Mouse (Mus musculus) G1E (cell line): ENCODE results near the gene Krt84.

Experiments used
- CTCF ChIP-seq: IDR thresholded peaks from 2 replicates; pipeline ENCODE4 v1.5.1; 2012; ENCODE audit warnings: low read depth, low read length, inconsistent platforms, mixed read lengths
- GATA1 ChIP-seq: IDR thresholded peaks from 2 replicates; pipeline ENCODE4 v1.6.1; 2012; ENCODE audit warnings: borderline replicate concordance, low read length, inconsistent platforms, mixed read lengths
- GATA2 ChIP-seq: IDR thresholded peaks from 2 replicates; pipeline ENCODE4 v1.6.1; 2012; ENCODE audit warnings: low read depth, low read length, inconsistent platforms, borderline replicate concordance
- POLR2AphosphoS5 ChIP-seq: IDR thresholded peaks from 2 replicates; pipeline ENCODE4 v1.6.1; 2012; ENCODE audit warnings: low read depth, low read length, inconsistent platforms; ENCODE audit not compliant: insufficient replicate concordance
- TAL1 ChIP-seq: conservative IDR thresholded peaks from 2 replicates; pipeline ENCODE4 v1.6.1; 2012; ENCODE audit warnings: low read depth, low read length, inconsistent platforms, mixed read lengths

DNA sequence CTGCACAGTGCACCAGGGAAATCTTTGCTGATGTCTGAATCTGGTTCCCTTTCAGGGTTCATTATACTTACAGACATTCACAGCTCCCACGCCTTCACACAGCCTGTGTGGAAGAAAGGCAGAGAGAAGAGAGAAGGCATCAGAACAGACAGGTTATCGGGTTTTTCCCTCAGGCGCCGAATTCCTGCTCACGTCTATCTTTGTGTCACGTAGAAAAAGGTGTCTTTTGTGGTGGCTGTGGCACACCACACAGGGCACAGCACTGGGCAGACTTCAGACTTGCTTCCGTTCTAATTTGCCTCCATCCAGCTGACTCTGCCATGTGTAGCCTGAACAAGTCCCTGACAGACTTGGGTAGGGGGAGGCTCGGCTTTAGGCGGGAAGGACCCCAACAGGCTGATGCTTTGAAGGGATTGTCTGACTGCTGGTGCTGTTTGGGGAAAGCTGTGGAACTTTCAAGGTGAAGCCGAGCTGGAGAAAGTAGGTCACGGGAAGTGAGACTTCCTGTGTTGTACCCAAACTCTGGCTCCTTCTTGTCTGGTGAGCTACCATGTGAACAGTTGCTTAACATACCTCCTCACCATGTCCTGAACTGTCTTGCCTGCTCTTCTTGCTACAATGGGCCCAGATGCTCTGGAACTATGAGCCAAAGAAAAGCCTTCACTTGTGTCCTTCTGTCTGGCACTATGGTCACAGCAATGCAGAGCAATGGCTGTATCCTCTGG lies 46.5 kb downstream of the Krt84 start:
- TF ChIP-seq CTCF, result no peak
- no peak for TF ChIP-seq TAL1
- no peak for TF ChIP-seq GATA1
- no peak for TF ChIP-seq POLR2AphosphoS5
- TF ChIP-seq GATA2, result no peak
